Mouse (Mus musculus): ENCODE data around the gene Traf3. TPM values are rescaled to one million over a fixed set of nuclear protein-coding genes. Genes with fewer than 3 reads are reported as not detected.

Gene Traf3
- polyA plus RNA-seq, 1 experiment from 2014 or later: 18.7 TPM

DNA sequence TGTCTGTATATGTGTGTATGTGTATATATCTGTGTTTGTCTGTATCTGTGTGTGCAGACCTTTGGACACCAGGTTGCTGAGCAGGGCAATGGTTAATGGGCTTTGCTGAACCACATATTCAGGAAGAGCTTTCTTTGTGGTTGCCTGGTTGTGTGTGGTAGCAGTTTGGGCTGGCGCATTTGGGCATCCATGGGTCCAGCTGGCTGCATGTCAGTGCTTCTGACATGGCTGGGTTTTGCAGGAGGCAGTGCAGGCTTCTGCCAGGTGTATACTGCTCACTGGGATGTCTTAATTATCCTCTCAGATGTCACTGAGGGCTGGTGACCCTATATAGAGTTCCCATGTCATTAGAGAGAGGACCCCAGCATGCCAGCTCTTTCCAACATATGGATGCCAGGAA is 10.4 kb upstream of the Traf3 start:
- no peak overlapping the region for H3K4me3 ChIP-seq
- H3K27ac ChIP-seq (replicated peaks): no peak overlapping the region
- 100% methylated on average over 1 of the region's 1 CpGs for WGBS
- no peak overlapping the region for H3K4me2 ChIP-seq
- peaks cover 8% of the 10 kb centered on the region; the same call in 1 of the 2 replicates for H3K4me1 ChIP-seq (replicated peaks)
- no peak for ATAC-seq (ENCODE audit: low FRiP score, low read depth)
- H3K27me3 ChIP-seq: no peaks in the 10 kb centered on the region
- no peaks in the 10 kb centered on the region for H3K9me3 ChIP-seq
- no peaks in the 10 kb centered on the region for H3K36me3 ChIP-seq
- no peak overlapping the region for H3K9ac ChIP-seq

DNA sequence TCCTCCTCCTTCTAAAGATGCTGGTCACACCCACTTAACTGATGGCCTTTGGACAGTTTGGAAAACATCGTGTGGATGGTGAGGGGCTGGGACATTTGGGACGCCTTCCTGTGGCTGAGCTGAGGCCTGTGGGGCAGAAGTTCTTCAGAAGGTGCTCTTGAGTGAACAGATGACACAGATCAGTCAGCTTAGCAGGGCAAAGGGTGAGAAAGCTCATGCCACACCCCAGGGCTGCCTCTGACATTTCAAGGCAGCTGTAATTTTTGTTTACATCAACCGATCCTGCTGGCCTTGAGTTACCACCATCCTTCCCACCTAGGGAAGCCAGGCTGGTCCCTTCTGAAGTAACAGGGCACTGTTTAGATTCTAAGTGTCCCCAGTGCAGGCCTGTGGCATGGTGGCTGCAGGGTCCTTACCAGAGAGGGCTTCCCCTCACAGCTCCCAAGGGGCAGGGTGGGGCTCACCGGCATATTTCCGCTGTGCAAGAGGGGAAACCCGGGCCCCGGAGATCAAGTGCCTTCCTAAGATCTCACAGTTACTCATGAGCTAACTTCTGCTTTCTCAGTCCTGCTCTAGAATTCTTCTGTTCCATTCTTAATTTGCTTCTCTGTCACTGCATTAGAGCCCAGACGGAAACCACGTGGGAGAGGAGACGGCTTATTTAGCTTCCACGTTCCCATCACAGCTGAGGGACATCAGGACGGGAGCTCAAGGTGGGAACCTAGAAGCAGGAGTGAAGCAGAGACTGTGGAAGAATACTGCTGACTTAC is 6.3 kb upstream of the Traf3 start:
- Histone ChIP-seq H3K27me3 (no peaks in the 10 kb centered on the region), H3K9me3 (no peaks in the 10 kb centered on the region), H3K9ac (no peak overlapping the region), H3K27ac (replicated peaks) (no peak overlapping the region), H3K4me2 (no peak overlapping the region), H3K36me3 (no peaks in the 10 kb centered on the region), H3K4me3 (no peak overlapping the region), H3K4me1 (replicated peaks) (peaks cover 45% of the 10 kb centered on the region)
- no peak for ATAC-seq (ENCODE audit: low FRiP score, low read depth)
- WGBS: 67% methylated on average over 12 of the region's 12 CpGs

DNA sequence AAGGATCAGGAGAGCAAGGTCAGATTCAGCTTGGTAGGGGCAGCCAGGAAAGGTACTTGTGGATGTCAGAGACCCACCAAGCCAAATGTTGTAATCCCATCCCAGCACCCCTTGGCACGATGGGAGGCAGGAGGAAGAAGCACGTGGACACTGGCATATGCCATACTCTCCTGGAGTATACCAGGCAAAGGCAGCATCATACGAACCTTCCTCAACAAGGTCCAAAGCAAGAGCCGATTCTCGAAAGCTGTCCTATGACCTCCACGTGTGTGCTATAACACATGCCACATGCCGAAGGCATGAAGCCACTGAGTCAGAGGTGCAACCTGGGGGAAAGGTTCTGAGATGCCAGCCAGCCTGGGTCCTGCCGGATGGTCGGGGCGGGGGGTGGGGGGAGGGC is 5.3 kb upstream of the Traf3 start:
- Histone ChIP-seq H3K4me1 (replicated peaks) (peaks cover 54% of the 10 kb centered on the region), H3K9ac (no peak overlapping the region), H3K4me3 (no peak overlapping the region), H3K4me2 (no peak overlapping the region), H3K27me3 (no peaks in the 10 kb centered on the region), H3K9me3 (no peaks in the 10 kb centered on the region), H3K27ac (replicated peaks) (no peak overlapping the region), H3K36me3 (no peaks in the 10 kb centered on the region)
- ATAC-seq (ENCODE audit: low FRiP score, low read depth): no peak
- 94% methylated on average over 10 of the region's 10 CpGs for WGBS

DNA sequence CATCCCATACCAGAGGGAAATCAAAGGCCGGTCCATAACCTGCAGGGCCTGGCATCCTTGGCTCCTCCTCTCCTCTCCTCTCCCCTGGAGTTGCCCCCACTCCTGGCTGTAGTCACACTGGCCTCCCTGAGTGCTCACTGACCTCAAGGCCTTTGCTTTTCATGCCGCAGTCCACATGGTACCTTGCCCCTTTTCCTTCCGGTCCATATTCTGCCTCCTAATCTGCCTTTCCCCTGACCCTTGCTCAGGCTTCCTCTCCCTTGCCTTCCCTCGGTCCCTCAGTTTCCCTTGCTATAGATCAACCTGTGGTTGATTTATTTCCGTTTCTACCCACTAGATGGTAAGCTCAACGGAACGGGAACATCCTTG is 4.2 kb upstream of the Traf3 start:
- no peak for ATAC-seq (ENCODE audit: low FRiP score, low read depth)
- Histone ChIP-seq H3K36me3 (no peaks in the 10 kb centered on the region), H3K4me2 (peak overlapping the region; percentile 58), H3K9ac (peak overlapping the region; percentile 39), H3K4me1 (replicated peaks) (peaks cover 55% of the 10 kb centered on the region), H3K4me3 (peak overlapping the region; percentile 30), H3K27me3 (no peaks in the 10 kb centered on the region), H3K27ac (replicated peaks) (peak overlapping the region; percentile 93), H3K9me3 (no peaks in the 10 kb centered on the region)
- 30% methylated on average over 7 of the region's 7 CpGs for WGBS

DNA sequence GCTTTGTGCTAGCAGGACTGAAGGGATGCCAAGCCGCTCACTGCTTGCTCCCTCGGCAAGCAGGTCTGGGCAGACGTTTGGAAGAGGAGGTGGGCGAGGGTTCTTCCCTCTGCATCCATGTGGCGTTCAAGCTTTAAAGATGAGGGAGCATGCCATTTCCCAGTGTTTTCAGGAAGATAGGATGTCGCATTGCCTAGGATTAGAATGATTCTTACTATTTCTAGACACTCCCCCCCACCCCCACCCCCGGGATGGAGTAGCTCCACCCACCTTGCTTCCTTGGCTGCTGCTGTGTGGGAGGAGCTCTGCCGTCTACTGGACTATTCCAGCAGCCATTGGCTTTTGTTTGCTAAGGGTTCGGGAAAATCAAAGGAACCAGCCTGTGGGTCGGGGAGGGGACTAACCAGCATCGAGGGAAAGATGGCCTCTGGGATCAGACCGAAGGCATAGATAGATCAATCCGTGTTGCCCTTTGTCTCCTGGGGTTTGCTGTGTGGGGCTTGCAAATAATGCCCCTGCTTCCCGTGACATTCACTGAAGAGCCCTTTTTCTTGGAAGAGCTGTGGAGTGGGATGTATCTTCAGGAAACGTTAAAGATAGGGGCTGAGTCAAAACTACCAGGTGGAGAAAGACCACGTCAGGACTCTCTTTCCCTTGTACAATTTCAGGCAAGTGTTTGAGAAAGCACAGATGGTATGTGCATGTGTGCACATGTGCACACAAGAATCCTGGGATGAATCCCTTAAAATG is 3.7 kb upstream of the Traf3 start:
- peak overlapping the region; percentile 39 for H3K9ac ChIP-seq
- peak; percentile 73 for ATAC-seq (ENCODE audit: low FRiP score, low read depth)
- no peaks in the 10 kb centered on the region for H3K9me3 ChIP-seq
- 5% methylated on average over 16 of the region's 16 CpGs for WGBS
- H3K27ac ChIP-seq (replicated peaks): peak overlapping the region; percentile 93
- H3K27me3 ChIP-seq: no peaks in the 10 kb centered on the region
- peak overlapping the region; percentile 58 for H3K4me2 ChIP-seq
- H3K36me3 ChIP-seq: no peaks in the 10 kb centered on the region
- H3K4me1 ChIP-seq (replicated peaks): peaks cover 56% of the 10 kb centered on the region
- peak overlapping the region; percentile 30 for H3K4me3 ChIP-seq

DNA sequence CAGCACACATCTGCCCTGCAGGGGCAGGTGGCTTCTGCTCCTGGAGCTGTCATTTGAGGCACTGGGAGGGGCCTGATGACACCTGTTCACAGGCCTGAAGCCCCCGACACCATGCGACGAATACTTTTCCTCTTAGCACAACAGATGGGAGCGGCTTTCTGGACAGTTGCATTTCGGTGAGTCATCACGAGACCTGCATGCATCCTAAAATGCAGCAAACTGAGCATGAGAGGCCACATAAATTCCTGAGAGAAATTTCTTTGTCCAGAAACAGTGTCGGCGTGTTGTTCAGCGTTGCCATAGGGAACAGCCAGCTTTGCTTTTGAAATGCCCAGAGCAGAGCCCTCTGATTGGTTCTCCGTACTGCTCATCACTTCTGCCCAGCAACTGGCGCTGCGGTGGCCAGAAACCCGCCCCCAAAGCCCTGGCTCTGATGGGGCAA is 1.8 kb upstream of the Traf3 start:
- peak overlapping the region; percentile 42 for H3K9ac ChIP-seq
- peak overlapping the region; percentile 59 for H3K4me2 ChIP-seq
- under 1% methylated on average over 13 of the region's 13 CpGs for WGBS
- no peaks in the 10 kb centered on the region for H3K36me3 ChIP-seq
- H3K4me3 ChIP-seq: peak overlapping the region; percentile 33
- H3K27ac ChIP-seq (replicated peaks): peak overlapping the region; percentile 91
- peak; percentile 84 for ATAC-seq (ENCODE audit: low FRiP score, low read depth)
- H3K27me3 ChIP-seq: no peaks in the 10 kb centered on the region
- H3K9me3 ChIP-seq: no peaks in the 10 kb centered on the region
- H3K4me1 ChIP-seq (replicated peaks): peaks cover 73% of the 10 kb centered on the region

DNA sequence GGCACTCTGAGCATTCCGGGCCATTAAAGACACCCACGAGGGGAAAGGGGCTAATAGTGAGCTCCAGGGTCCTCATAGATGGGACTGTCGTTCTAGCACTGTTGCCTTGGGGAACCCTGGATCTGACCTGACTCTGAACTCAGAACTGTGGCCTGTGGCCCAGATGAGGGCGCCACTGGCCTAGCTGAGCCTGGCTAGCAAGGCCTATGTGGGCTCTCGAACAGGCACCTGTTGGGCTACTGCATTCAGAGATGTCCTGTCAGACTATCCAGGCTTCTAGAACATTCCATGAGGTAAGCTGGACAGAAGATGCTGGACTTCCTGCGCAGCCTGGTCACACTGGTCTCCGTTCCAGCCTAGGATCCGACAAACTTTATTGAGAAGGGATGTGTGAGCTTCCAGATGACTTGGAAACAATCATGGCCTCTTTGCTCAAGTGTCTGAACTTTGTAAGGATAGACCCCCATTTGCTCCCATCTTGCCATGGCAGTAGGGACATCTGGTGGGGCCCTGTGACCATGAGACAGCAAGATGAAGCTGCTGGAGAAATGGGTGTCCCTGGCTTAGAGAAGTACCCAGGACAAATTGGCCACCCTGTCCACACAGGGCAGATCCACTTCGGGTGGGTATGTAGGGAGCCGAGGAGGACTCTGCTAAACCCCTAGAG is 891 bp upstream of the Traf3 start:
- peak overlapping the region; percentile 38; the same call in 1 of the 2 replicates for H3K9ac ChIP-seq
- H3K27ac ChIP-seq (replicated peaks): peak overlapping the region; percentile 91
- H3K4me3 ChIP-seq: peak overlapping the region; percentile 90
- 60% methylated on average over 10 of the region's 10 CpGs for WGBS
- no peaks in the 10 kb centered on the region for H3K9me3 ChIP-seq
- H3K4me2 ChIP-seq: peak overlapping the region; percentile 78
- H3K4me1 ChIP-seq (replicated peaks): peaks cover 75% of the 10 kb centered on the region
- no peaks in the 10 kb centered on the region for H3K27me3 ChIP-seq
- H3K36me3 ChIP-seq: no peaks in the 10 kb centered on the region
- peak; percentile 0; the same call in 1 of the 2 replicates for ATAC-seq (ENCODE audit: low FRiP score, low read depth)

DNA sequence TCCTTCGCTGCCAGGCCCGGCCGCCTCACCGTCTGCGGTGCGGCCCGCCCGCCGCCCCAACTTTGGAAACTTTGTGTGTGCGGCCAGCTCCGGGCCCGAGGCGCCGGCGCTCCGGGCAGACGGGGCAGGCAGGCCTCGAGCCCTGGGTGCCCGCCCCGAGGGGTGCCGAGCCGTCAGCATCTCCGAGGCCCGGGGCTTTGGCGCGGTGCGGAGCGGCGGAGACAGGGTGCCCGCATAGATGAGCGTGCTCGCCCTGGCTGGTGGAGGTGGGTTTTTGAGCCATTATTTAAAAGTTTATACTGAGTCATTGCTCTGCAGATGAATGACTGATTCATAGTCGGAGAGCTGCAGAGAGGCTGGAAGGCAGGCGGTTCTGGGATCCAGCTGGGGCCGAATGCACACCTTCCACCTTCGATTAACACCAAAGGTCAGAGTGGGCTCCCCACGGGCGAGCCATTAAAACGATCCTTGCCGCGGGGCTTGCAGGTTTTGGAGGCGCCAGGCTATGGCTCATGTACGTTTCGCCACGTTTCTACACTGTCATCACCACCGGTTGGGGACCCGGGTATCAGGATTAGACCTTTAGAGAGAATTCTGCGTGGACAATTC is 615 bp downstream of the Traf3 start:
- no peaks in the 10 kb centered on the region for H3K36me3 ChIP-seq
- peak overlapping the region; percentile 90 for H3K4me3 ChIP-seq
- H3K4me1 ChIP-seq (replicated peaks): peaks cover 68% of the 10 kb centered on the region
- no peaks in the 10 kb centered on the region for H3K27me3 ChIP-seq
- H3K9ac ChIP-seq: peak overlapping the region; percentile 85
- WGBS: under 1% methylated on average over 47 of the region's 48 CpGs
- peak overlapping the region; percentile 78 for H3K4me2 ChIP-seq
- H3K9me3 ChIP-seq: no peaks in the 10 kb centered on the region
- no peak for ATAC-seq (ENCODE audit: low FRiP score, low read depth)
- peak overlapping the region; percentile 91 for H3K27ac ChIP-seq (replicated peaks)

DNA sequence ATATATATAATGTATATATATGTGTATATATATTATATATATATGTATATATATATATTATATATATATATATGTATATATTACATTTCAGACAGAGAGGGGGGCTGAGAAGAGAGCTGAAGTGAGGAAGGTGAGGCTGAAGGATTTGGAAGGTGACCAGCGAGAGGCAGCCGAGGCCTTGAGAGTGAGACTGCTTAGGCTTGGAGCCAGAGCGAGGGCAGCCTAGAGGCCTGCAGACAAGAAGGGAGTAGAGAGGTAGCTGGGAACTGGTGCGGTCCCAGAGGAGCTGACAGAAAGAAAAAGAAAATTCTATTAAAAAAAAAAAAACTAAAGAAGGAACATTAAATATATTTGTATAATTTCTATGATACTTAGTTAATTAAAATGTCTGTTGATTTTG is 2.7 kb downstream of the Traf3 start:
- Histone ChIP-seq H3K27me3 (no peaks in the 10 kb centered on the region), H3K36me3 (no peaks in the 10 kb centered on the region), H3K27ac (replicated peaks) (no peak overlapping the region), H3K4me1 (replicated peaks) (peaks cover 47% of the 10 kb centered on the region), H3K4me2 (peak overlapping the region; percentile 42), H3K9me3 (no peaks in the 10 kb centered on the region), H3K4me3 (no peak overlapping the region), H3K9ac (no peak overlapping the region)
- no peak for ATAC-seq (ENCODE audit: low FRiP score, low read depth)
- WGBS: 57% methylated on average over 4 of the region's 4 CpGs

DNA sequence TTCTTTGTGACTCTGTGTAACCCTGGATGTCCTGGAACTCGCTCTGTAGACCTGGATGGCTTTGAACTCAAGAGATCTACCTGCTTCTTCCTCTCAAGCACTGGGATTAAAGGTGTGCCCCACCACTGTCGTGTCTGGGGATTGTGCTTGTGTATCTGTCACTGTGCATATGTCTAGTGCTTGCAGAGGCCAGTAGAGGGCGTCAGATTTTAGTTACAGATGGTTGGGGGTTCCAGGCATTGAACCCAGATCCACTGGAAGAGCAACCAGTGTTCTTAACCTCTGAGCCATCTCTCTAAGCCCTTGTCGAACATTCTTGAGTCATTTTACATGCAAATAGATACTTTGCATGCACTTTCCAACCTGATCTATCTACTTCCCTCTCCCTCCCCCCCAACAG is 12.6 kb downstream of the Traf3 start:
- Histone ChIP-seq H3K4me2 (no peak overlapping the region), H3K4me3 (no peak overlapping the region), H3K4me1 (replicated peaks) (no peaks in the 10 kb centered on the region), H3K27me3 (no peaks in the 10 kb centered on the region), H3K36me3 (no peaks in the 10 kb centered on the region), H3K9ac (no peak overlapping the region), H3K9me3 (no peaks in the 10 kb centered on the region), H3K27ac (replicated peaks) (no peak overlapping the region)
- WGBS: 75% methylated on average over 4 of the region's 4 CpGs
- ATAC-seq (ENCODE audit: low FRiP score, low read depth): no peak

DNA sequence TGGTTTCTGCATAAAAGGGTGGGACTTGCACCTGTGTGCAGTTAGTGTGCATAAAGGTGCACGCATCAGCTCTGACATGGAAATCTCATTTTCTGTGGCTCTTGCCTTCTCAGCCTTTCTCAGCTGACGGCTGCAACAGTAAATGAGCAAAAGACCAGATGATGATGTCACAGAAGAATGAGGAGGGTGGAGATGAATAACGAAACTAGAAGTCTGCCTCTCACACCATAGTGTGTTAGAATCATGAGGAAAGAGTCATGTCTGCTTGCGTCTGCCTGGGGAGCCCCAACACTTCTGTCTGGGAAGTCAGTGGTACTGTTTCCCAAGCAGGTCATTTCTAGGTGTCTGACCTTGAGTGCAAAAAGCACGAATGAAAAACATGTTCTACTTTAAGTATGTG is 15.7 kb downstream of the Traf3 start:
- Histone ChIP-seq H3K4me1 (replicated peaks) (peaks cover 3% of the 10 kb centered on the region; the same call in 1 of the 2 replicates), H3K27ac (replicated peaks) (no peak overlapping the region), H3K9me3 (no peaks in the 10 kb centered on the region), H3K4me2 (no peak overlapping the region), H3K27me3 (no peaks in the 10 kb centered on the region), H3K4me3 (no peak overlapping the region), H3K9ac (no peak overlapping the region), H3K36me3 (no peaks in the 10 kb centered on the region)
- WGBS: 82% methylated on average over 5 of the region's 5 CpGs
- ATAC-seq (ENCODE audit: low FRiP score, low read depth): no peak

All from hindbrain, embryonic 15.5 days (tissue).